Mouse (Mus musculus) heart, adult 2 months (tissue): ENCODE measurements around the gene Wrb. TPM values are rescaled to one million over a fixed set of nuclear protein-coding genes. Genes with fewer than 3 reads are reported as not detected.
"Not testable (repeated sequence)": the region's sequence is repeated elsewhere in the genome, so short reads cannot be mapped to it uniquely, and the experiment has no call there.

Experiments
- DNase-seq, 2 experiments: peaks; one replicate each; pipeline ENCODE4 v3.0.0; 2021
- H3K27ac ChIP-seq: fragments of 200-600 bp; 2 replicates; pipeline ENCODE4 v1.8.1; 2022
- H3K27me3 ChIP-seq: fragments of 200-500 bp; 2 replicates; pipeline ENCODE4 v1.6.1; 2012; ENCODE audit warnings: mild to moderate bottlenecking, low read length, inconsistent platforms, mixed read lengths; ENCODE audit not compliant: control insufficient read depth, insufficient read depth
- H3K36me3 ChIP-seq: fragments of 200-500 bp; 2 replicates; pipeline ENCODE4 v1.6.1; 2012; ENCODE audit warnings: low read length, inconsistent platforms; ENCODE audit not compliant: control insufficient read depth, insufficient read depth
- H3K4me1 ChIP-seq: fragments of 200-500 bp; 2 replicates; pipeline ENCODE4 v1.6.1; 2011; ENCODE audit warnings: low read length; ENCODE audit not compliant: control insufficient read depth, insufficient read depth
- H3K4me3 ChIP-seq: fragments of 200-600 bp; 2 replicates; pipeline ENCODE4 v1.8.1; 2022
- H3K79me2 ChIP-seq: fragments of 200-500 bp; replicated peaks from 2 replicates; pipeline ENCODE4 v1.6.1; 2012; ENCODE audit warnings: mild to moderate bottlenecking, inconsistent platforms, low read length, moderate library complexity, mixed read lengths; ENCODE audit not compliant: control insufficient read depth, insufficient read depth
- H3K9ac ChIP-seq: fragments of 200-500 bp; 2 replicates; pipeline ENCODE4 v1.6.1; 2012; ENCODE audit warnings: low read depth, mild to moderate bottlenecking, control low read depth, inconsistent platforms, low read length, mixed read lengths
- CTCF ChIP-seq: fragments of 200-600 bp; IDR thresholded peaks from 2 replicates; pipeline ENCODE4 v1.8.1; 2022; ENCODE audit warnings: antibody characterized with exemption, mild to moderate bottlenecking, moderate library complexity
- EP300 ChIP-seq: fragments of 200-500 bp; IDR thresholded peaks from 2 replicates; pipeline ENCODE4 v1.6.1; 2011; ENCODE audit warnings: low read depth, low read length, control low read depth; ENCODE audit not compliant: insufficient read depth
- POLR2A ChIP-seq: fragments of 200-500 bp; IDR thresholded peaks from 2 replicates; pipeline ENCODE4 v1.6.1; 2011; ENCODE audit warnings: mild to moderate bottlenecking, low read depth, low read length, control low read depth; ENCODE audit not compliant: insufficient read depth
- WGBS: fragments of 180-500 bp; shearing (Covaris S2); methylation state at CpG from one replicate; pipeline ENCODE4 v1.1.7; 2018; 5-methylcytosine and 5-hydroxymethylcytosine counted together
- intact Hi-C: fragments of 180-260 bp; cut with DNase I; formaldehyde crosslinking; loops from one replicate; pipeline ENCODE4 v1.15.1; 2025
- polyA plus RNA-seq: library from polyadenylated mRNA; depleted of rRNA; stranded (reverse); fragments of >200 nt; gene quantifications from 2 replicates; pipeline ENCODE4 v1.2.3, GENCODE M21; 2012
- total RNA-seq, 2 experiments: library from RNA; stranded (reverse); gene quantifications; 2 replicates each; pipeline ENCODE4 v1.2.3; 2021

The Wrb gene
- total and polyA plus RNA-seq, 3 experiments, result 16.1 to 32.7 (median 18.9) TPM

GRCm38 (mm10) chr16:96128466-96128865 lies 16.7 kb upstream of the Wrb start:
- DNase-seq, result no peak
- H3K36me3 ChIP-seq, result peaks cover 14% of the 10 kb centered on the region; the same call in 1 of the 2 replicates
- H3K9ac ChIP-seq, result peak overlapping the region; percentile 77
- WGBS, result 4% methylated on average over 9 of the region's 9 CpGs
- no peaks in the 10 kb centered on the region for H3K79me2 ChIP-seq
- intact Hi-C loops, result loop anchor here (1.0 to 2.0 kb wide), 2 partner anchors 14 to 46 kb away; partner anchors contain the start of gene Brwd1
- no peak for TF ChIP-seq EP300
- no peak for TF ChIP-seq POLR2A
- TF ChIP-seq CTCF, result no peak
- no peaks in the 10 kb centered on the region for H3K27me3 ChIP-seq
- H3K4me3 ChIP-seq, result peak overlapping the region; percentile 63
- peak overlapping the region; percentile 92 for H3K27ac ChIP-seq
- H3K4me1 ChIP-seq, result 0 out of 2 replicates have a peak, but pooled peaks cover 2% of the 10 kb centered on the region

- H3K79me2 ChIP-seq, H3K36me3 ChIP-seq, H3K27ac ChIP-seq, DNase-seq, H3K27me3 ChIP-seq, H3K4me1 ChIP-seq, H3K9ac ChIP-seq: not testable (repeated sequence)
- intact Hi-C loops, result loop anchor here (1.0 to 5.0 kb wide), 2 partner anchors 62 to 152 kb away; partner anchors contain the start of genes Brwd1 and Psmg1
- 24% methylated on average over 6 of the region's 6 CpGs for WGBS
- peak overlapping the region; percentile 33; the same call in 1 of the 2 replicates for H3K4me3 ChIP-seq
These were observed 478 bp upstream of the Wrb start for GRCm38 (mm10) chr16:96144748-96145109.

GRCm38 (mm10) chr16:96145814-96146213 lies 607 bp downstream of the Wrb start:
- no peak for DNase-seq
- Histone ChIP-seq H3K4me1 (no peaks in the 10 kb centered on the region), H3K9ac (peak overlapping the region; percentile 70), H3K36me3 (no peaks in the 10 kb centered on the region), H3K79me2 (no peaks in the 10 kb centered on the region), H3K27ac (peak overlapping the region; percentile 10; the same call in 1 of the 2 replicates), H3K4me3 (peak overlapping the region; percentile 86), H3K27me3 (no peaks in the 10 kb centered on the region)
- no peak for TF ChIP-seq POLR2A
- no peak for TF ChIP-seq EP300
- TF ChIP-seq CTCF, result no peak
- under 1% methylated on average over 5 of the region's 5 CpGs for WGBS
- intact Hi-C loops, result loop anchor here (1.0 to 5.0 kb wide), 2 partner anchors 64 to 154 kb away; partner anchors contain the start of genes Brwd1 and Psmg1

- no peak overlapping the region for H3K4me3 ChIP-seq
- TF ChIP-seq CTCF (no peak), POLR2A (no peak), EP300 (no peak)
- no peak overlapping the region for H3K9ac ChIP-seq
- no peaks in the 10 kb centered on the region for H3K27me3 ChIP-seq
- 54% methylated on average over 6 of the region's 6 CpGs for WGBS
- no peak overlapping the region for H3K27ac ChIP-seq
- DNase-seq, result no peak
- no peaks in the 10 kb centered on the region for H3K36me3 ChIP-seq
- intact Hi-C loops, result loop anchor here (5.0 kb wide), 1 partner anchor 157 kb away; the partner anchor contains the start of gene Psmg1
- H3K4me1 ChIP-seq, result peaks cover 1% of the 10 kb centered on the region; the same call in 1 of the 2 replicates
- H3K79me2 ChIP-seq, result no peaks in the 10 kb centered on the region
These were observed 3.6 kb downstream of the Wrb start for GRCm38 (mm10) chr16:96148834-96149233.

GRCm38 (mm10) chr16:96149311-96149710 lies 4.1 kb downstream of the Wrb start:
- TF ChIP-seq POLR2A, result no peak
- TF ChIP-seq CTCF, result no peak
- TF ChIP-seq EP300, result no peak
- H3K27ac ChIP-seq, result no peak overlapping the region
- DNase-seq, result no peak
- WGBS, result 64% methylated on average over 9 of the region's 9 CpGs
- no peaks in the 10 kb centered on the region for H3K27me3 ChIP-seq
- H3K9ac ChIP-seq, result no peak overlapping the region
- intact Hi-C loops, result loop anchor here (5.0 kb wide), 1 partner anchor 157 kb away; the partner anchor contains the start of gene Psmg1
- no peak overlapping the region for H3K4me3 ChIP-seq
- H3K4me1 ChIP-seq, result peaks cover 1% of the 10 kb centered on the region; the same call in 1 of the 2 replicates
- H3K79me2 ChIP-seq, result no peaks in the 10 kb centered on the region
- no peaks in the 10 kb centered on the region for H3K36me3 ChIP-seq

- Histone ChIP-seq H3K27ac (no peak overlapping the region), H3K27me3 (no peaks in the 10 kb centered on the region), H3K79me2 (no peaks in the 10 kb centered on the region), H3K4me1 (peaks cover 1% of the 10 kb centered on the region; the same call in 1 of the 2 replicates), H3K36me3 (no peaks in the 10 kb centered on the region), H3K4me3 (no peak overlapping the region), H3K9ac (no peak overlapping the region)
- WGBS, result 51% methylated on average over 4 of the region's 4 CpGs
- TF ChIP-seq CTCF (no peak), EP300 (no peak), POLR2A (no peak)
- intact Hi-C loops, result loop anchor here (2.0 kb wide), 1 partner anchor 104 kb away; no protein-coding TSS in a partner anchor
- DNase-seq, result peak; percentile 28 to 47
These were observed 5.8 kb downstream of the Wrb start for GRCm38 (mm10) chr16:96150995-96151394.
